Mouse (Mus musculus): ENCODE measurements at regions not wholly inside any gene's neighbourhood (a gene's known extent, or its start where the extent isn't known, plus 50 kb on each side); places are given as distances from the start of the nearest gene placed in this dataset.

DNA sequence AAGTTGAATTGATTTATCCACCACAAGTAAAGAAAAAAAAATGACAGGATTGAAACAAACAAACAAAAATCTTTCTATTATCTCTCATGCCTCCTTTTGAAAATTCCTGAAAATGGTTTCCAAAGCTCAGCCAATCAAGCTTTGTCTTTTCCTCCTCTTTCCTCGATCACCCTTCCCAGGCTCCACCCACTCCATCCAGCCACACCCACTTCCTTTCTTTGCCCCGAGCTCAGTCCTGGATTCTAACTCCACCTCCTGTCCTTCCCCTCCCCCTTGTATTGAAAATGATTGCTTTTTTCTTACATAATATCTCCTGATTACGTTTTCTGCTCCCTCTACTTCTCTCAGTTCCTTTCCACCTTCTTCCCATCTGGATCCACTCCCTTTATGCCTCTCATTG, 286.0 kb upstream of the Gria1 start:
- no peak for TF ChIP-seq HCFC1 (IDR thresholded peaks at IDR 0.05; ENCODE audit: low read depth, low read length)
- no peak for TF ChIP-seq JUND (IDR thresholded peaks at IDR 0.05; ENCODE audit: low read depth, low read length)

Measured in MEL (cell line).